Mouse (Mus musculus) bone marrow macrophage, adult 2 months (primary cell): Measurements from ENCODE around the gene Pin1.
A peak's percentile ranks its signal among the peaks of the same experiment; 100 is the strongest.

Experiments
- CTCF ChIP-seq: IDR thresholded peaks from 2 replicates; pipeline ENCODE4 v1.5.1; 2012; ENCODE audit warnings: low read depth, mild to moderate bottlenecking, low read length, moderate library complexity
- POLR2A ChIP-seq: IDR thresholded peaks from 2 replicates; pipeline ENCODE4 v1.6.1; 2012; ENCODE audit warnings: mild to moderate bottlenecking, low read depth, low read length, borderline replicate concordance

DNA sequence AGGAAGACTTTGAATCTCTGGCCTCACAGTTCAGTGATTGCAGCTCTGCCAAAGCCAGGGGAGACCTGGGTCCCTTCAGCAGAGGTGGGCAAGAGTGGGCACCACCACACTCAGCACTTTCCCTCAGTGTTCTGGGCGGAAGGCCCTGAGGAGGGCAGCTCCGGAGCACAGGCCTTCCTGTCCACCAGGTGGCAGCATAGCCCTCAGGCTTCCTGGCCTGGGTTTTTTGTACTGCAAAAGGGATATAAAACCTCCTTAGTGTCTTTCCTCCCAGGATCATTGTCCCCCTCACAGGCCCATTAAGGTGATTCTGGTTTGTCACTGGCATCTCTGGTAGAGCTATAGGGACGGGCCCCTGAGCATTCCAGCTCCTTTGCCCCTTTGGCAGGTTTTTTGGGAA lies 10.4 kb downstream of the Pin1 start:
- TF ChIP-seq POLR2A (no peak), CTCF (peak; percentile 57)
